Mouse (Mus musculus): ENCODE data around the gene Lmln.

DNA sequence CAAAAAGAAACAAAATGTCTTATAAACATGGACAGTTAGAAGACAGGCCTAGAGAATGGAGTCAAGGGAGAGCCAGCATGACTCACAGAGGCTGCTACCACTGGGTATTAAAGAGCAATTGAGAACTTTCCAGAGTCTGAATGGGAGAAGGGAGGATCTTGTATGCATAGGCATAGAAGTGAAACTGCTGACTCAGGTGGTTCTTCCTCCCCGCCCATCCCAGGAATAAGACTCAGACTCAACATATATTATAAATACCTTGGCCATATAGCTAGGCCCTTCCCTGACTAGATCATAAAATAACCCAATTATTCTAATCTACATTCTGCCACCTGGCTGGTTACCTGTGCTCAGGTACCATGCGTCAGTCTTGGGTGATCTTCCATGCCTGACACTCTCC, 97.0 kb downstream of the Lmln start:
- no peak for TF ChIP-seq POLR2A (IDR thresholded peaks at IDR 0.05; ENCODE audit: insufficient read depth, low read depth, low read length)
- no peak for TF ChIP-seq CTCF (IDR thresholded peaks at IDR 0.05; ENCODE audit: insufficient read depth, low read depth, low read length)

Data from olfactory bulb, adult 2 months (tissue).